Mouse (Mus musculus): ENCODE data around the gene Tbxa2r.

The Tbxa2r gene

GRCm38 (mm10) chr10:81342686-81343505, 14.4 kb downstream of the Tbxa2r start, which contains the start of gene Gipc3:
Gene Gipc3 (minus strand): TSS chr10:81343266.
- peak; percentile 58 to 78 for DNase-seq (ENCODE audit: inconsistent age in 2 of 2, low spot score in 1 of 2)

- DNase-seq (ENCODE audit: inconsistent age in 2 of 2, low spot score in 1 of 2): peak in 1 of 2 experiments; percentile 84
These were observed 16.1 kb downstream of the Tbxa2r start for GRCm38 (mm10) chr10:81344421-81345161.

DNA sequence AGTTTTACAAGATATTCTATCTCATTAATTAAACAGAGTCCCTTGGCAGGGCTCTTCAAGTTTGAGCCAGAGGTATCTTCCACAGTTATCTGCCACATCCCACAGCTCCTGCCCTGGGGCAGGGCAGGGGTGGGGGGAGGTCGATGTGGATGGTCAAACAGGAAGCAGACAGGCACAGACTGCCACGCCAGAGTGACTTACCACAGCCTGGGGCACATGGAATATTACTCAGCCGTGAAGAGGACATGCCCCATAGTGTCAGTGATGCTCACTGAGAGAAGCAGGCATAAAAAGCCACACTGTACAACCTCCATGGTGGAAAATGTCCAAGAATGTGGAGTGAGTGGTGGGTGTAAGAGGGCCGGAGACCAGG, 16.6 kb downstream of the Tbxa2r start:
- no peak for DNase-seq (ENCODE audit: inconsistent age in 2 of 2, low spot score in 1 of 2)

- peak; percentile 90 to 95 for DNase-seq (ENCODE audit: inconsistent age in 2 of 2, low spot score in 1 of 2)
These were observed 18.0 kb downstream of the Tbxa2r start for GRCm38 (mm10) chr10:81346453-81347067.

GRCm38 (mm10) chr10:81349146-81349545, 20.6 kb downstream of the Tbxa2r start:
- peak; percentile 70 to 79 for DNase-seq (ENCODE audit: inconsistent age in 2 of 2, low spot score in 1 of 2)

- DNase-seq (ENCODE audit: inconsistent age in 2 of 2, low spot score in 1 of 2): no peak
These were observed 21.4 kb downstream of the Tbxa2r start for GRCm38 (mm10) chr10:81349961-81350350.

GRCm38 (mm10) chr10:81350351-81351063, 22.0 kb downstream of the Tbxa2r start, which contains the start of gene Hmg20b:
Gene Hmg20b (minus strand): TSS chr10:81350480.
- peak; percentile 99 to 100 for DNase-seq (ENCODE audit: inconsistent age in 2 of 2, low spot score in 1 of 2)

DNA sequence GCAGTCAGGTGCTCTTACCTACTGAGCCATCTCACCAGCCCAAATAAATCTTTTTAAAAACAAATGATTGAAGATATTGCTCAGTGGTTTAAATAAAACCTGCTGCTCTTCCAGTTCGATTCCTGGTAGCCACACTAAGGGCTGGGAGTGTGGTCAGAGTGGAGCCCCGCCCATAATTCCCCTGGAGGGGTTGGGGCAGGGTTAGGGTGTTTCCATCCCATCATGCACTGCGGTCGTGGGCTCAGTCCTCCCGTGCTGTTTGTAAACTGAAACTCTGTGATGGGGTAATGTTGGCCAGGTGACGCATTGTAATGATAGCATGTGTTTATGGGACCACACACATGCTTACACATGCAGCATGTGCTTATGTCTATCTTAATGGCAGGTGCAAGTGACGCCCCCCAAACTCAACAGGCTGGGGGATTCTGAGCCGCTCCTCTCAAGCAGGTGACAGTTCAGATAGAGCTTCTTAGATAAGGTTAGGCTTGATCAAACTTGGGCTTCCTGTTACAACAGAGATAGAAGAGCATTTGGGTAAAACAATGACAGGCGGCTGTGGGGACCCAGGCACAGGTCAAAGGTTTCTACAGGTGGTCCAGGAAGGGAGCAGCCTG, 23.3 kb downstream of the Tbxa2r start:
- no peak for DNase-seq (ENCODE audit: inconsistent age in 2 of 2, low spot score in 1 of 2)

- no peak for DNase-seq (ENCODE audit: inconsistent age in 2 of 2, low spot score in 1 of 2)
These were observed 26.4 kb downstream of the Tbxa2r start for GRCm38 (mm10) chr10:81354738-81355477.

DNA sequence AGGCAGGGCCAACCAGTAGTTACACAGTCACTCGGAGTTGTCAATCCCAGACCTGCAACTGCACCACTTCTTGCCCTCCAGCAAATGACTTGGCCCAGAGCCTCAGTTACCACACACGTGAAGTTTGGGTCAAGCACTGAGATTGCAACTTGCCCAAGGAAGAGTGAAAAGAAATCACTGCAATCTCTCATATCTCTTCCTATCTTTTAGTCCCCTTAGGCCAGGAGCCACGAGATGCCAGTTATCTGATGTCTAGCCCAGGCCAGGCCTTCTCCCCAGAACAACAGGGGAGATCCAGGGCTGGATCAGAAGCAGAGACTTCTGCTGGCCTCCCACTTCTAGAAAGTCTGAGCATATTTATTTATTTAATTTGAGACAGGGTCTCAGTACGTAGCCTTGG, 27.0 kb downstream of the Tbxa2r start:
- no peak for DNase-seq (ENCODE audit: inconsistent age in 2 of 2, low spot score in 1 of 2)

- DNase-seq (ENCODE audit: inconsistent age in 2 of 2, low spot score in 1 of 2): no peak
These were observed 27.9 kb downstream of the Tbxa2r start for GRCm38 (mm10) chr10:81356352-81356990.

GRCm38 (mm10) chr10:81356991-81357844, 28.7 kb downstream of the Tbxa2r start, which contains the start of gene Mfsd12:
Gene Mfsd12 (plus strand): TSS chr10:81357491.
- DNase-seq (ENCODE audit: inconsistent age in 2 of 2, low spot score in 1 of 2): peak; percentile 93 to 96

GRCm38 (mm10) chr10:81358209-81358608, 29.7 kb downstream of the Tbxa2r start:
- DNase-seq (ENCODE audit: inconsistent age in 2 of 2, low spot score in 1 of 2): no peak

DNA sequence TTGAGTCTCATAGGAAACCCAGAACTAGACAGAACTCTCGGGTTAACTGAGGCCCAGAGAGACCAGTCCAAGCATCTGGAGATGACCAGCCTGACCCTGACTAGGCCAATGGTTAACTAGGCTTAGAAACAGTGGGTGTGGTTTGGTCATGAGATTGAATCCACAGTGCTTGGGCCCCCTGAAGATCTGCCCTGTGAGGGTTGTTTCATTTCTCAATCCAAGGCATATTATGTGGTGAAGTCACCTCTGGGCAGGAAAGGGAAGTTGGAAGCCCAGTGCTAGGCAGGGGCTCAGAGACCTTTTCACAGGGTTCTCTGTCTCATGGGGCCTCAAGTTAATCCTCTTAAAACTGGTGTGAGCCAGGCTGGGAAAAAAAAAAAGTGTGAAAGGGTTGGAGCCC, 30.3 kb downstream of the Tbxa2r start:
- no peak for DNase-seq (ENCODE audit: inconsistent age in 2 of 2, low spot score in 1 of 2)

DNA sequence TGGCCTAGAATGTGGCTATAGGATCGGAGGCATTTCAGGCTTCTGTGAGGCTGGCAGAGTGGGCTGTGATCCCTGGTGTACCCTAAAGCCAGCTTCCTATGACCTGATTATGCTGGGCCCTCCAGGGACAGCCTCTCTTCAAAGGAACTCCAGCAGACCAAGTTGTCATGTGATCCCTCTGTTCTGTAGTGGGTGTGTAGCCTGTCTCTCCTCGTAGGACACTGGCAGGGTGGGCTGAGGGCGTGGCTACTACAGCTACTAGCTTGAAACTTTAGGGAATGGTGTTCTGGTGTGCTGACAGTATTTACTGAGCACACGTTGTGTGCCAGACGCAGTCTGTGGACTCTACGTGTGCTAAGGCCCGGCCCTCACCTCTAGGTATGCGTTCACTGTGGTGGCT, 32.2 kb downstream of the Tbxa2r start:
- no peak for DNase-seq (ENCODE audit: inconsistent age in 2 of 2, low spot score in 1 of 2)

DNA sequence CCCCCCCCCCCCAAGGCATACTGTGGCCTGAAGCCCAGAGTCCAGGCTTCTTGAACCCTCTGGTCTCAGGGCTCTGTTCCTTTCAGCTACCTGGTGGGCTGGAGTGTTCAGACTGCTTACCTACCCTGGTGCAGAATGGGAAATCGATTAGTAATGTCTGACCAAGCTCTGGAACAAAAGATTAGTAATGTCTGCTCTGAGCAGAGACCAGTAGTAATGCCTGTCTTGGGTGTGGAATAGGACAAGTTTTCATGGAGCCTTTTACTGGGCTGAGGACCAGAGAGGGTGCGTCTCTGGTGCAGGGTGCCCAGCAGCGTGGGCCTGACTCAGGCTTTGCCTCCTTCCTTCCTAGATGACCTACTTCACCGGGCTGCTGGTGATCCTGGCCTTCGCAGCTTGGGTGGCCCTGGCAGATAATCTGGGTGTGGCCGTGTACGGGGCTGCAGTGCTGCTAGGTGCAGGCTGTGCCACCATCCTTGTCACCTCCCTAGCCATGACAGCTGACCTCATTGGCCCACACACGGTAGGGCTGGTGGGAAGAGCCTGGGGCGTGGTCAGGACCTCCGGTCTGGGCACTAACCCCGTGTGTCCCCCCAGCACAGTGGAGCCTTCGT, 33.9 kb downstream of the Tbxa2r start:
- peak in 1 of 2 experiments; percentile 66 for DNase-seq (ENCODE audit: inconsistent age in 2 of 2, low spot score in 1 of 2)

- peak in 1 of 2 experiments; percentile 68 for DNase-seq (ENCODE audit: inconsistent age in 2 of 2, low spot score in 1 of 2)
These were observed 35.2 kb downstream of the Tbxa2r start for GRCm38 (mm10) chr10:81363436-81364346.
